Mouse (Mus musculus) CH12.LX (cell line): ENCODE results near the gene Shbg. TPM values are rescaled to one million over a fixed set of nuclear protein-coding genes. Genes with fewer than 3 reads are reported as not detected.

Experiments
- DNase-seq: peaks from one replicate; pipeline ENCODE4 v3.0.0-alpha.2; 2013; ENCODE audit errors: extremely low read depth
- H3K27ac ChIP-seq: 2 replicates; pipeline ENCODE4 v1.5.1; 2012; ENCODE audit warnings: low read depth, mild to moderate bottlenecking, control low read depth, moderate library complexity; ENCODE audit not compliant: insufficient read depth
- H3K27me3 ChIP-seq: replicated peaks from 2 replicates; pipeline ENCODE3; 2012; ENCODE audit warnings: inconsistent platforms
- H3K36me3 ChIP-seq, 2 experiments: replicated peaks in 1 of 2; 2 replicates each; pipeline versions ENCODE3 to v1.6.1; 2012; ENCODE audit warnings: inconsistent platforms in 1 of 2, low read length in 1 of 2, mild to moderate bottlenecking in 1 of 2, mixed read lengths in 1 of 2, moderate library complexity in 1 of 2; ENCODE audit not compliant: control insufficient read depth in 1 of 2, insufficient read depth in 1 of 2
- H3K4me1 ChIP-seq, 2 experiments: 2 replicates each; pipeline ENCODE4 v1.6.1; 2012; ENCODE audit warnings: inconsistent platforms in 1 of 2, moderate library complexity in 1 of 2; ENCODE audit not compliant: insufficient read depth in 2 of 2, control insufficient read depth in 1 of 2
- H3K4me2 ChIP-seq: 2 replicates; pipeline ENCODE4 v1.6.1; 2012; ENCODE audit warnings: low read depth, mild to moderate bottlenecking, control low read depth; ENCODE audit not compliant: poor library complexity, insufficient read depth, severe bottlenecking
- H3K4me3 ChIP-seq, 3 experiments: fragments of 150-350 bp in 1 of 3; sonication (generic) in 1 of 3; replicated peaks in 1 of 3; 2 replicates each; pipeline versions ENCODE3 to v1.5.1; 2011 to 2012; ENCODE audit warnings: low read depth in 2 of 3, low read length in 2 of 3, mild to moderate bottlenecking in 2 of 3, moderate library complexity in 2 of 3, control low read depth in 1 of 3, improper control_type of control experiment in 1 of 3, inconsistent platforms in 1 of 3, mixed read lengths in 1 of 3; ENCODE audit not compliant: poor library complexity in 1 of 3
- H3K79me2 ChIP-seq: replicated peaks from 2 replicates; pipeline ENCODE4 v1.6.1; 2012; ENCODE audit warnings: mild to moderate bottlenecking, moderate library complexity; ENCODE audit not compliant: control insufficient read depth, poor library complexity, insufficient read depth, severe bottlenecking; ENCODE audit errors: extremely low read depth
- H3K9ac ChIP-seq: 2 replicates; pipeline ENCODE4 v1.6.1; 2012; ENCODE audit warnings: low read depth, mild to moderate bottlenecking, control low read depth, moderate library complexity; ENCODE audit not compliant: insufficient read depth
- H3K9me3 ChIP-seq: replicated peaks from 2 replicates; pipeline ENCODE3; 2012; ENCODE audit warnings: low read length, inconsistent platforms, mixed read lengths
- BHLHE40 ChIP-seq: IDR thresholded peaks from 2 replicates; pipeline ENCODE4 v1.6.1; 2011; ENCODE audit warnings: mild to moderate bottlenecking, low read depth, low read length, improper control_type of control experiment
- CHD1 ChIP-seq: IDR thresholded peaks from 2 replicates; pipeline ENCODE4 v1.6.1; 2012; ENCODE audit warnings: low read depth, low read length, improper control_type of control experiment, inconsistent platforms
- CHD2 ChIP-seq: IDR thresholded peaks from 2 replicates; pipeline ENCODE4 v1.6.1; 2011; ENCODE audit warnings: low read length, improper control_type of control experiment
- CTCF ChIP-seq, 2 experiments: IDR thresholded peaks in 1 of 2; conservative IDR thresholded peaks in 1 of 2; 2 replicates each; pipeline ENCODE4 v1.5.1; 2011 to 2012; ENCODE audit warnings: low read depth in 2 of 2, low read length in 2 of 2, improper control_type of control experiment in 1 of 2, inconsistent platforms in 1 of 2, mild to moderate bottlenecking in 1 of 2, moderate library complexity in 1 of 2
- E2F4 ChIP-seq: IDR thresholded peaks from 2 replicates; pipeline ENCODE4 v1.6.1; 2011; ENCODE audit warnings: low read depth, low read length, improper control_type of control experiment; ENCODE audit not compliant: insufficient replicate concordance
- ELF1 ChIP-seq: IDR thresholded peaks from 2 replicates; pipeline ENCODE4 v1.6.1; 2014; ENCODE audit warnings: low read depth, mild to moderate bottlenecking, inconsistent platforms, low read length, improper control_type of control experiment
- EP300 ChIP-seq: IDR thresholded peaks from 2 replicates; pipeline ENCODE4 v1.6.1; 2011; ENCODE audit warnings: low read length, improper control_type of control experiment
- ETS1 ChIP-seq: conservative IDR thresholded peaks from 2 replicates; pipeline ENCODE4 v1.6.1; 2012; ENCODE audit warnings: low read depth, mild to moderate bottlenecking, inconsistent platforms, low read length, improper control_type of control experiment, moderate library complexity
- GABPA ChIP-seq: IDR thresholded peaks from 2 replicates; pipeline ENCODE4 v1.6.1; 2012; ENCODE audit warnings: low read depth, low read length, improper control_type of control experiment, inconsistent platforms; ENCODE audit not compliant: insufficient replicate concordance
- HCFC1 ChIP-seq: IDR thresholded peaks from 2 replicates; pipeline ENCODE4 v1.6.1; 2012; ENCODE audit warnings: low read depth, mild to moderate bottlenecking, inconsistent platforms, low read length, improper control_type of control experiment
- IRF4 ChIP-seq: IDR thresholded peaks from 2 replicates; pipeline ENCODE4 v1.6.1; 2014; ENCODE audit warnings: low read depth, mild to moderate bottlenecking, inconsistent platforms, low read length, improper control_type of control experiment
- JUN ChIP-seq: IDR thresholded peaks from 2 replicates; pipeline ENCODE4 v1.6.1; 2011; ENCODE audit warnings: low read depth, mild to moderate bottlenecking, low read length, improper control_type of control experiment, moderate library complexity; ENCODE audit not compliant: insufficient read depth
- JUND ChIP-seq: conservative IDR thresholded peaks from 2 replicates; pipeline ENCODE4 v1.6.1; 2011; ENCODE audit warnings: low read depth, low read length, improper control_type of control experiment
- KAT2A ChIP-seq: IDR thresholded peaks from 2 replicates; pipeline ENCODE4 v1.6.1; 2012; ENCODE audit warnings: low read length, improper control_type of control experiment, inconsistent platforms; ENCODE audit not compliant: insufficient replicate concordance
- MAFK ChIP-seq: IDR thresholded peaks from 2 replicates; pipeline ENCODE4 v1.6.1; 2011; ENCODE audit warnings: low read length, improper control_type of control experiment; ENCODE audit not compliant: insufficient replicate concordance
- MAX ChIP-seq: IDR thresholded peaks from 2 replicates; pipeline ENCODE4 v1.6.1; 2011; ENCODE audit warnings: low read length, improper control_type of control experiment
- MAZ ChIP-seq: IDR thresholded peaks from 2 replicates; pipeline ENCODE4 v1.6.1; 2012; ENCODE audit warnings: low read depth, mild to moderate bottlenecking, inconsistent platforms, low read length, improper control_type of control experiment, moderate library complexity
- MEF2A ChIP-seq: IDR thresholded peaks from 2 replicates; pipeline ENCODE4 v1.6.1; 2014; ENCODE audit warnings: low read depth, mild to moderate bottlenecking, inconsistent platforms, low read length, improper control_type of control experiment, borderline replicate concordance
- MXI1 ChIP-seq: IDR thresholded peaks from 2 replicates; pipeline ENCODE4 v1.6.1; 2011; ENCODE audit warnings: mild to moderate bottlenecking, low read depth, low read length, improper control_type of control experiment
- MYC ChIP-seq: IDR thresholded peaks from 2 replicates; pipeline ENCODE4 v1.6.1; 2011; ENCODE audit warnings: low read depth, mild to moderate bottlenecking, improper control_type of control experiment, low read length
- NELFE ChIP-seq: IDR thresholded peaks from 2 replicates; pipeline ENCODE4 v1.6.1; 2011; ENCODE audit warnings: low read depth, low read length, improper control_type of control experiment
- NRF1 ChIP-seq: IDR thresholded peaks from 2 replicates; pipeline ENCODE4 v1.6.1; 2014; ENCODE audit warnings: low read depth, mild to moderate bottlenecking, inconsistent platforms, low read length, improper control_type of control experiment, moderate library complexity
- PAX5 ChIP-seq: IDR thresholded peaks from 2 replicates; pipeline ENCODE4 v1.6.1; 2012; ENCODE audit warnings: low read length, inconsistent platforms, mixed read lengths
- POLR2A ChIP-seq: IDR thresholded peaks from 2 replicates; pipeline ENCODE4 v1.6.1; 2011; ENCODE audit warnings: low read depth, mild to moderate bottlenecking, improper control_type of control experiment, low read length
- POLR2AphosphoS2 ChIP-seq: IDR thresholded peaks from 2 replicates; pipeline ENCODE4 v1.6.1; 2011; ENCODE audit warnings: low read depth, low read length, improper control_type of control experiment
- RAD21 ChIP-seq: IDR thresholded peaks from 2 replicates; pipeline ENCODE4 v1.6.1; 2011; ENCODE audit warnings: low read depth, mild to moderate bottlenecking, low read length, improper control_type of control experiment, moderate library complexity
- RCOR1 ChIP-seq: conservative IDR thresholded peaks from 2 replicates; pipeline ENCODE4 v1.6.1; 2012; ENCODE audit warnings: low read depth, mild to moderate bottlenecking, inconsistent platforms, low read length, improper control_type of control experiment
- SIN3A ChIP-seq: IDR thresholded peaks from 2 replicates; pipeline ENCODE4 v1.6.1; 2012; ENCODE audit warnings: low read length, improper control_type of control experiment, inconsistent platforms
- SMC3 ChIP-seq: IDR thresholded peaks from 2 replicates; pipeline ENCODE4 v1.6.1; 2011; ENCODE audit warnings: low read depth, low read length, improper control_type of control experiment
- TBP ChIP-seq: conservative IDR thresholded peaks from 2 replicates; pipeline ENCODE4 v1.6.1; 2011; ENCODE audit warnings: low read depth, low read length, improper control_type of control experiment
- TCF12 ChIP-seq: IDR thresholded peaks from 2 replicates; pipeline ENCODE4 v1.6.1; 2014; ENCODE audit warnings: low read depth, mild to moderate bottlenecking, inconsistent platforms, low read length, improper control_type of control experiment
- UBTF ChIP-seq: IDR thresholded peaks from 2 replicates; pipeline ENCODE4 v1.6.1; 2012; ENCODE audit warnings: low read depth, mild to moderate bottlenecking, inconsistent platforms, low read length, improper control_type of control experiment, moderate library complexity
- USF1 ChIP-seq: IDR thresholded peaks from 2 replicates; pipeline ENCODE4 v1.6.1; 2014; ENCODE audit warnings: low read depth, mild to moderate bottlenecking, inconsistent platforms, low read length, improper control_type of control experiment
- USF2 ChIP-seq: conservative IDR thresholded peaks from 2 replicates; pipeline ENCODE4 v1.6.1; 2011; ENCODE audit warnings: low read depth, low read length, improper control_type of control experiment
- ZC3H11A ChIP-seq: IDR thresholded peaks from 2 replicates; pipeline ENCODE4 v1.6.1; 2012; ENCODE audit warnings: low read depth, mild to moderate bottlenecking, inconsistent platforms, low read length, improper control_type of control experiment
- ZKSCAN1 ChIP-seq: IDR thresholded peaks from 2 replicates; pipeline ENCODE4 v1.6.1; 2012; ENCODE audit warnings: low read depth, inconsistent platforms, low read length, improper control_type of control experiment, borderline replicate concordance
- ZMIZ1 ChIP-seq: IDR thresholded peaks from 2 replicates; pipeline ENCODE4 v1.6.1; 2012; ENCODE audit warnings: low read depth, mild to moderate bottlenecking, inconsistent platforms, low read length, improper control_type of control experiment
- ZNF384 ChIP-seq: IDR thresholded peaks from 2 replicates; pipeline ENCODE4 v1.6.1; 2012; ENCODE audit warnings: low read depth, low read length, improper control_type of control experiment, inconsistent platforms
- dilution Hi-C: fragments of 300-500 bp; cut with MboI; formaldehyde crosslinking; loops from 2 replicates; pipeline ENCODE4 v1.14.3; 2020; ENCODE audit warnings: low sequenced_read_pairs; ENCODE audit not compliant: extremely low pct_unique_long_range_greater_than_20kb, extremely low pct_ligation_motif_present
- in situ Hi-C: fragments of 300-500 bp; cut with MboI; formaldehyde crosslinking; loops from 3 replicates; pipeline ENCODE4 v1.14.3; 2019; ENCODE audit warnings: low sequenced_read_pairs, low pct_ligation_motif_present, low pct_unique_long_range_greater_than_20kb, mixed read lengths
- polyA plus RNA-seq: library from polyadenylated mRNA; unstranded; fragments of >175 nt; gene quantifications from 2 replicates; pipeline ENCODE4 v1.2.1, GENCODE M21; 2012; ENCODE audit warnings: low read depth; ENCODE audit not compliant: insufficient read length
- total RNA-seq, 2 experiments: library from RNA; depleted of rRNA; stranded (reverse); fragments of 300-350 nt in 1 of 2; fragments of >200 nt in 1 of 2; gene quantifications; 2 replicates each; pipeline ENCODE4 v1.2.3; 2012 to 2014

Gene Shbg
- total and polyA plus RNA-seq, 3 experiments: not detected

GRCm38 (mm10) chr11:69579128-69580017, 38.3 kb downstream of the Shbg start:
- DNase-seq: peak; percentile 99
- H3K9ac ChIP-seq: peak overlapping the region; percentile 83
- dilution Hi-C loops (no loop called here), in situ Hi-C loops (loop anchor here (5.0 kb wide), 1 partner anchor 37 kb away; no protein-coding TSS in a partner anchor)
- peak overlapping the region; percentile 81 to 99 (median 95) for H3K4me3 ChIP-seq
- peaks cover 77% of the 10 kb centered on the region for H3K79me2 ChIP-seq
- peaks cover 22 to 54% of the 10 kb centered on the region in 2 experiments for H3K36me3 ChIP-seq
- peak overlapping the region; percentile 60; the same call in 1 of the 2 replicates for H3K27ac ChIP-seq
- peaks cover 15 to 57% of the 10 kb centered on the region in 2 experiments for H3K4me1 ChIP-seq
- H3K4me2 ChIP-seq: peak overlapping the region; percentile 83
- peak; percentile 89 for TF ChIP-seq POLR2A
- no peak; the same call in 1 of the 2 replicates for TF ChIP-seq BHLHE40
- TF ChIP-seq MYC: 0 out of 2 replicates have a peak, but pooled peaks have one; percentile 42
- TF ChIP-seq IRF4: peak; percentile 60; the same call in 1 of the 2 replicates
- peak; percentile 62 for TF ChIP-seq RAD21
- TF ChIP-seq GABPA: no peak; the same call in 1 of the 2 replicates
- no peak for TF ChIP-seq ETS1
- no peak for TF ChIP-seq UBTF
- TF ChIP-seq NELFE: peak; percentile 94
- no peak for TF ChIP-seq ZC3H11A
- TF ChIP-seq SIN3A: peak; percentile 97
- TF ChIP-seq CHD2: peak; percentile 99
- peak; percentile 90 for TF ChIP-seq ELF1
- no peak for TF ChIP-seq ZKSCAN1
- TF ChIP-seq PAX5: no peak
- TF ChIP-seq CTCF (conservative IDR thresholded peaks at IDR 0.05 in 1 of 2, IDR thresholded peaks at IDR 0.05 in 1 of 2; ENCODE audit: low read depth in 2 of 2, low read length in 2 of 2): peak; percentile 98 to 100
- peak; percentile 43; the same call in 1 of the 2 replicates for TF ChIP-seq MAZ
- TF ChIP-seq CHD1: no peak
- TF ChIP-seq JUND: no peak
- TF ChIP-seq NRF1: no peak; the same call in 1 of the 2 replicates
- no peak for TF ChIP-seq ZNF384
- TF ChIP-seq HCFC1: peak; percentile 96
- TF ChIP-seq TBP: peak; percentile 82
- peak; percentile 18 for TF ChIP-seq ZMIZ1
- TF ChIP-seq USF1: no peak
- no peak for TF ChIP-seq RCOR1
- no peak for TF ChIP-seq MAFK
- no peak for TF ChIP-seq EP300
- TF ChIP-seq SMC3: peak; percentile 66
- no peak for TF ChIP-seq JUN
- TF ChIP-seq MAX: peak; percentile 26; the same call in 1 of the 2 replicates
- TF ChIP-seq POLR2AphosphoS2: no peak
- TF ChIP-seq E2F4: peak; percentile 99
- peak; percentile 89 for TF ChIP-seq MXI1
- TF ChIP-seq TCF12: peak; percentile 54
- peak; percentile 71; the same call in 1 of the 2 replicates for TF ChIP-seq MEF2A
- TF ChIP-seq USF2: no peak
- peak; percentile 90; the same call in 1 of the 2 replicates for TF ChIP-seq KAT2A
- H3K9me3 ChIP-seq: no peaks in the 10 kb centered on the region
- no peaks in the 10 kb centered on the region for H3K27me3 ChIP-seq
